Mouse (Mus musculus) CD4-positive, CD25-positive, alpha-beta regulatory T cell, adult 2 months (primary cell): ENCODE results near the gene Kcnj9.

Experiments used
- DNase-seq: peaks from one replicate; pipeline ENCODE4 v3.0.0-alpha.2; 2012; ENCODE audit warnings: low read depth, low spot score

Kcnj9 gene

DNA sequence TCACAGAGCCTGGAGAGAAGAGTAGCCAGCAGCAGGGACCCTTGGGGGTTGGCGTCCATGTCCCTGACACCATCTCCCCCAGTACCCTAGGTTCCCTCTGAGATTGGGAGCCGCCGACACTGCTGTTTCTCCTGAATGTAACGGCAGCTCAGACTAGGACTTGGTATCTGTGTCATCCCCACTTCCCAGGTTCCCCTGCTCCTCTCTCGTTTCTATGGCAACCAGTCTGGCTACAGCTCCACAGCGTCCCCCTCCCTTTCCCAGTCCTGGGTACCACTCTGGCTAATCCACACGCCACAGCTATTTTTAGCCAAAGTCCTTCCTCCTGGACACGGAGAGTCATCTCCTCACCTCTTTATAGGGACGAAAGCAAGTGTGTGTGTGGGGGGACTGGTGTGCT lies at the start of gene Kcnj9:
Kcnj9 (minus strand) TSS at position 188 of the 400 bp plus-strand sequence.
- no peak for DNase-seq

GRCm38 (mm10) chr1:172376758-172377458 lies 47.8 kb upstream of the Kcnj9 start:
- DNase-seq, result peak; percentile 71

DNA sequence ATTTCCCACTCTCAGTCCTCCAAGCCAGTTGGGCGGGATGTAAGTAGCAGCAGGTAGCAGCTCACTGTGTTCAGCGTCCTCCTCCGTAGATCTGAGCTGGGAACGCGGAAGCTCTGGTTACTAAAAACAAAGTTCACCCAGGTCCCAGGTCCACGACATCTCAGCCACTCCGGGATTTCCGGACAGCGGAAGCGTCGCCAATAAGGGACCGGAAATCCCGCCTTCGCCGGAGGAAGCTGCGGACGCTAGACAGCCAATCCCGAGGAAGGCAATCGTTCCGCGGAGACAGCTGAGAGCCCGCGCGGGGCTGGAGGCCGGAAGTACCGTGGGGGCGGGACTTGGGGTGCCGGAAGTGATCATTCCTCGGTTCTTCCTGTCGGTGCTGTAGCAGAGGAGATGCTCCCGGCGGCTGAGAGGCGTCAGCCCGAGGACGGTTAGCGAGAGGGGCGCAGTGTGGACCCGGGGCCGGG lies 47.1 kb upstream of the Kcnj9 start, which contains the start of gene Pigm:
Pigm (plus strand) TSS at position 349 of the 470 bp plus-strand sequence.
- peak; percentile 99 for DNase-seq

GRCm38 (mm10) chr1:172368768-172369418 lies 39.8 kb upstream of the Kcnj9 start:
- peak; percentile 90 for DNase-seq

DNA sequence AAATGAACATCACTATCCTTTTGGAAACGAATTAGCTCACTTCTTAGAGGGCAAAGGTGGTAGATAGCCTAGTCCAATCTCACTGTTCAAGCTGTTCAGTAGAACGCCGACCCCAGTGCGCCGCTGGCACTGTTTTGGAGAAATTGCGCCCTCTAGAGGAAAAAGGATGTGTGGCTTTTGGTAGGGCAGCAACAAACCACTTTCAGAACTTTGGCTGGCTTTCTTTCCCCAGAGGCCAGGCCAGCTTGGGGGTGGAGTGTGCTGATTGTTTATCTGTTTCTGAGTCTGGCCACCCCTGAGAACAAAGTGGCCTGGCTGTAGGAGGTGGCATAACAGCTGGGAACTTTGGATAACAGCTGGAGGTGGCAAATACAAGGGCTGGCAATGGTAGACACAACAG lies 35.6 kb upstream of the Kcnj9 start:
- DNase-seq, result peak; percentile 59

- DNase-seq, result no peak
These were observed 29.2 kb upstream of the Kcnj9 start for GRCm38 (mm10) chr1:172358341-172358740.

GRCm38 (mm10) chr1:172357550-172357949 lies 28.4 kb upstream of the Kcnj9 start:
- peak; percentile 78 for DNase-seq

GRCm38 (mm10) chr1:172355336-172355735 lies 26.2 kb upstream of the Kcnj9 start:
- DNase-seq, result no peak

DNA sequence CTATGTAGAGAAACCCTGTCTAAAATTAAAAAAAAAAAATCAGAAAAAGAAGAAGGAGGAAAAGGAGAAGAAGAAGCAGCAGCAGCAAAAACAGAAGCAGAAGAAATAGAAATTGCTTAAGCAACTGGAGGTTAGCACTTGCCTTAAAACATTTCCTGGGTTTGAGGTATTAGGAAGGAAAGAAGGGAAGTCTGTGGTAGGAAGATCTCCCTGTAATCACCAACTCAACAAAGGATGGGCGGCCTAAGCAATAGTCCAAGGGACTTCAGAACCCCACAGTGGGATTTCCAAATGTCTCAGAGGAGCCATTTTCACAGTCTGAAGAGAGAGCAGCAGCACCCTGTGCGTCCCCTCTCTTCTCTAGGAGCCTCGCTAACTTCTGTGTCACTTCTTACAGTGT lies 23.3 kb upstream of the Kcnj9 start:
- DNase-seq, result no peak

DNA sequence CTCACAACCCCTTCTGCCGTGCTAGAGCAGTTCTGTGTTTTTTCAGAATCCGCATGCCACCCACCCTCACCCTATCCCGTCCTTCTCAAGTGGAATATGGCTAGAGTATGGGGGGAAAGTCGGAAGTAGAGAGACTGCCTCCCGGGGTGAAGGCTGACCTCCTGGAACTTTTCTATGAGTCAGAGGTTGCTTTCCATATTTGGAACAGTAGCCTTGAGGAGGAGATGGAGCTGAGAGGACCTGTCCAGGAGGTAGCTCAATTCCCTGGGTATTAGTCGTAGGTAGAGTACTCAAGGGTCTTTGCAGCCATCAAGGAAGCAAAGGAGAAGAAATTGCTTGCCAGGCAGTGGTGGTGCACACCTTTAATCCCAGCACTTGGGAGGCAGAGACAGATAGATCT lies 22.9 kb upstream of the Kcnj9 start:
- no peak for DNase-seq

DNA sequence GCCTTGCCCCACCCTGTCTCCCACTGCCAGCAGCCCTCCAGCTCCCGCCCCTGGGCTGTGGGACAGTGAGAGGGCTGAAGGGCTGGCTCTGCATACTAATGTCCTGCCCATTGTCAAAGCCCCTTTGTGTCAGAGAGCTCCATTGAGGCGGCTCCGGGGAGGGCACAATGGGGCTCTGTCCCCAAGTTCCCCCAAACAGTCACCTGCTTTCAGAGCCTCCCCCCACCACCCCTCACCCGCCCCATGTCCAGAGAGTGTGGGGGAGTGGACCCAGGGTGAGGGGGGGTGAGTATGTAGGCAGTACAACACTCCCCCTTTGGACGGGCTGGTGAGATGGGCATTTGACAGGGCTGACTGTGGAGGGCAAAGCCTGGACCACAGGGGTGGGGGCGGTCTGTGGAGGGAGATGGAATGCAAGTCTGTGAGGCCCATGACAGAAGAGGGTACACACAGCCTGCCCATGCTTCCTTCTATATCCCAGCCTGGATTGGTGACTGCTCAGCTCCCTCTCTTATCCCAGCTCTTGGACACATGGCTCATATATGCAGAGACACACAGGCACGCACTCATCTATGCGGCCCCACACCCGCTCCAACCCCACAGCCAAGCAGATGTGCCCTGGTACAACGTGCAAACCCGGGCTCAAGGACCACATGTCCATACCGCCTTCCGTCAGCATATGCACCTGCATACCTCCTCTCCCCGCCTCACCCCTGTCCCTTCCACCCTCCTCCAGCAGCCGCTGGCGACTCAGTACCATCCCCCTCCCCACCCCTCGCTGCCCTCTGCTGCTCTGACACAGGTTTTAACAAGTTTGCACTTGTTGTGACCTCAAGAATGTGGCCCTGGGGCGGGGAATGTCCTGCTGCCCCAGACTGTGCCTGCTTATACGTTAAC lies 21.0 kb upstream of the Kcnj9 start:
- DNase-seq, result no peak

DNA sequence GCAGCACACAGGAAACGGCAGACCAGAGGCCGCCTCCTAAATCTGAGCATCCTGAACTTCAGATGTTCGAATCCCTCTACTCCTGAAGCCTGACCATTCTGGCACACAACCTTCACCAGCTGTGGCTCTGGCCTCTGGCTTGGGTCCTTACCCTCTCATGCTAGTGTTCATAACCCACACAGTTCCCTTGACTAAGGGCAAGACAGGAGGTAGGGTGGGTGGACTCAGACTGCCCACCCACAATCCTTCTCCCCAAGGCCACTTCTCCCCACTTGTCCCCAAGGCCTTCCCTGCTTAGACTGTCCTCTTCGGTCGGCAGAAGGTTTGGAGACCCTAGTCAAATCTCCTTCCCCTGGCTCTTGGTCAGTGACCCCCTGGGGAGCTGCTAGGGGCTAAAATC lies 20.4 kb upstream of the Kcnj9 start:
- DNase-seq, result no peak

DNA sequence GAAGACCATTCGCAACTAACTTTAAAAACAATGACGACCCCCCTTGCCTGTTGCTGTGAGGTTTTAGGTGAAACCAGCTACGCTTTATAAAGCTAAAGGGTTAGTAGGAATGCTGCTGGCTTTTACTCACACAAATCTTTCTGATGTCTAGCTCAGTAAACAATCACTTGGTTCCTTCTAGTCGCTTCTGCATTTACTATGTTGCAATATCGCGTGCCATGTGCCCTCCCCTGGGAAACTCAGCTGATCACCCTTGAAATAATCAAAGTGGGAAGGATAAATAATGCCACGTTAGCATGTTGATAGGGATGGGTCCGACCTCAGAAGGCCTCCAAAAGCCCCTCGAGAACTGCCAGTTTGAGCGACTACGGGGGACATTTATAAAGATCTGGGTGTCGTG lies 18.3 kb upstream of the Kcnj9 start:
- no peak for DNase-seq

GRCm38 (mm10) chr1:172346707-172347106 lies 17.6 kb upstream of the Kcnj9 start:
- no peak for DNase-seq

DNA sequence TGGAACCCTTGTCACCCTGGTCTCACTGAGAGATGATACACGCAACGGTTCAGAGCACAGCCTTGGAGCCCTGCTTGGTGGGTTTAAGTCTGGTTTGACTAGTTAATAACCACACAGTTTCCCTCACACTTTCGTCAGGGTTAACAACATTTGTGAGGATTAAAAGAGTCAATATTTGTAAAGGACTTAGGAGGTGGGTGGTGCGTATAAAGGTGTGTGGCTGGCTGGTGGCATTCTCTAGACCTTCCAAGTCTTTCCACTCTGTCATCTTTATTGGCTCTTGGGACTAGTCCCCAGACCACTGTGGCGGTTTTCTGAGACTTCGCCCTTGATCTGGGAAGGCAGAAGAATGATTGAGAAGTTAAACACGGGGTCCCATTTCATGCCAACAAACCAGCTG lies 15.7 kb upstream of the Kcnj9 start:
- DNase-seq, result no peak

GRCm38 (mm10) chr1:172343914-172344313 lies 14.8 kb upstream of the Kcnj9 start:
- no peak for DNase-seq

- DNase-seq, result no peak
These were observed 13.6 kb upstream of the Kcnj9 start for GRCm38 (mm10) chr1:172342729-172343128.

- no peak for DNase-seq
These were observed 12.3 kb upstream of the Kcnj9 start for GRCm38 (mm10) chr1:172341386-172341785.

DNA sequence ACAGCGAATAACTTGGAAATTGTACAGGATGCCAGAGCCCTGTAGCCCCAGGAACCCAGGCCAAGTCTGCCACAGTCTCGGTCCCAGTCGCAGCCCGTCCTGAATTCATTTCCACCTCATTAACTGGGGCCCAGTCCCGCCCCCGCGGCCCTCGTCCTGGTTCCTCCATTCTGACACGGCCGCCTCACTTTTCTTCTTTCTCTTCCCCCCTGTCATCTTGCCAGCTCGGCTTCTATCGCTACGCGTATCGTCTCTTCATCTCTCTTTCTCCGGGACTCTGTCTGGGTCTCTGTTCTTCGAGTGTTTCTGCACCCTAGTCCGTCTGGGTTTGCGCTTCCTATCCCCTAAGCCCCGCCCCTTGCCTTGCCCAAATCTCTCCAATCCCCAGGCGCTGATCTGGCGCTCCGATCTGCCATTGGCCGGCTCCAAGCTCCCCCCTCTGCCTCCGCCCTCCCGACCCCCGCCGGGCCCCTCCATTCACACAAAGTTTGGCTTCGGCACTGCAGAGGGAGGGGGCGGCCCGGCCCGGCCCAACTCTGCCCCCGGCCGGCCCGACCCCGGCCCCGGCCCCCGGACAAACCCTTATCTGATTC lies 11.7 kb upstream of the Kcnj9 start, which contains the start of gene Kcnj10:
Kcnj10 (plus strand) TSS at position 482 of the 593 bp plus-strand sequence.
- peak; percentile 74 for DNase-seq

DNA sequence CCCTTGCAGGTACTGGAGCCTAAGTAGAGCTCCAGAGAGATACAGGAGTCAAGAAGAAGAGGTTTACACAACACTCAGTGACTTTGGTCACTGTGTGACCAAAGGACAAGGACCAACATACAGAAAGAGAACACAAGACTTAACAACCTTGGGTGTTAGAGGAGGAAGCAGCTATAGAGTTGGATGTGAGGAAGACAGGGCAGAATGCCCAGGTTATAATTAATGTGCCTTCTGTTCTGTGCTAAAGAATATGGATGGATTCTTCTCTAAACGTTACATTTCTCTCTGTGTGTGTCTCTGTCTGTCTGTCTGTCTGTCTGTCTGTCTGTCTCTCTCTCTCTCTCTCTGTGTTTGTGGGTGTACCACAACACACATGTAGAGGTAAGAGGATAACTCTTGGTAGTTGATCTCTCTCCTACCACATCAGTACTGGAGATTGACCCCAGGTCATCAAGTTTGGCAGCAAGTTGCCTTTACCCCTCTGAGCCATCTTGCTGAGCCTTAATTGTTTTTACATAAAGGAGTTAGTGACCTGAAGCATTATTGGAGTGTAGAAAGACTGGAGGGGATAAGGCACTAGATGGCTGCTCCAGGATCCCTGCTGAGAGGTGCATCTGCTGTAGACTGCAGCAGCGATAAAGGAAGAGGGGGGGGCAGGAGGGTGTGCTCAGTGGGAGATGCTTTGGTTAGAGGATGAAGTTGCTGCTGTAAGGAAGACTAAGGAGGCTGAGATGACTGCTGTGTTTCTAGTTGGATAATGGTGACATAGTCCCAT lies 8.5 kb upstream of the Kcnj9 start:
- no peak for DNase-seq

DNA sequence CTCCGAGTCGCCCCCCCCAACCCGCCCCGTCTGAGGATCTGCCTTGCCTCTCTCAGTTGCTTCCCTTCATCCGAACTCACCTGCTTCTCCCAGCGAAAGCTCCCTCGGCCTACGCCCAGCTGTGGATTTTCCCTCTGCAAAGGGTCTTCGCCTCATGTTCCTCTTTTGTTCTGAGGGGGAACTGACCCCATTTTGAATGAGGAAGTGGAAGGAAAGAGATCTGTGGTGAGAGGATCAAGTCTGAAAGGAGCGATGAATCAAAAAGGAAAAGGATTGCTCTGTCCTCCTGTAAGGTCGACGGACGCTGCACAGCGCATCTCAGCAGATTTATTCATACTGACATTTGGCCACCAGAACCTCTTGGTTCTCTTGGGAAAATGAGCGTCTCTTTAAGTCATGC lies 6.7 kb upstream of the Kcnj9 start:
- no peak for DNase-seq
